Mouse (Mus musculus): ENCODE measurements around the gene Tbccd1. TPM values are rescaled to one million over a fixed set of nuclear protein-coding genes. Genes with fewer than 3 reads are reported as not detected.

Gene Tbccd1
- polyA plus RNA-seq, 1 experiment from 2014 or later = 33.6 TPM

DNA sequence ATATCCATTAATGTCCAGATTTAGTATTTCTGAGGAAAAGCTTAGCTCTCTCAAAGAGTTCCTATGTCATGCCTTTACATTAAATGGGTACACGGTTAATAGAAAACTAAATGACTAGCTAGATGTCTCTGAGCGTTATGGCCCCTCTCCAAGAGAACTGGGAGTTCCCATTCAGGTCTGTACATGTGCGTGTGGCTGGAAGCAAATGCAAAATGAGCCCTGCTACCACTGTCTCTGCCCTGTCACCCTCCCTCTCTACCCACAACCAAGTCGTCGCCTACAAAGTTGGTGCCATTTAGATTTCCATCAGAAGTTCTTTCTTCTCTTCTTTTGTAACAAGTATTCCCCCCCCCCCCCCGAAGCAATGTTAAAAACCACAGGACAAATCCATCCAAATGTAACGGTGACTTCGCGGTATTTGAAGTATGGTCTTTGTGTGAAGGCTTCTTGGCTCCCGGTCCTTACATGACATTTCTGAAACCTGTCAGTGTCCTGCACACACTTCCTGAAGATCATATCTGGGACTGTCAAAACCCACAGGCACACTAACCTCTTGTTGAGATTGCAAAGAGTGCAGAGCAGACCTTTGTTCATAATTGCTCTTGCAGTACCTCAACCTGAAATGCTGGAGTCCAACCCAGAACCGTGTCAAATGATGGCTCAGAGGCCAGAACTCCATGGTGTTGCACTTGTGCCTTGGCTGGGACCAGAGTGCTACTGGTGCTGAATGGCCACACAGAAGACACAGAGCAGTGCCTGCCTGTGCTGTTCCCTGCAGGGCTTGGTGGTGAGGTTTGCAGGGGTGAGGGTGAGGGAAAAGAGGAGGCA is 33.4 kb upstream of the Tbccd1 start, which contains the start of gene Ahsg:
Gene Ahsg (plus strand): TSS at position 595 of the 828 bp plus-strand sequence.
- H3K4me1 ChIP-seq (ENCODE audit: insufficient read depth) = no peaks in the 10 kb centered on the region
- no peaks in the 10 kb centered on the region for H3K36me3 ChIP-seq (ENCODE audit: insufficient read depth)
- no peak for ATAC-seq (ENCODE audit: insufficient read depth)
- no peak within 1 kb of the TSS for H3K9ac ChIP-seq
- H3K27ac ChIP-seq (ENCODE audit: low read depth) = no peak within 1 kb of the TSS
- WGBS = 83% methylated on average over 11 of the region's 11 CpGs
- no peaks in the 10 kb centered on the region for H3K9me3 ChIP-seq (ENCODE audit: low read depth, low read length)
- no peak for DNase-seq
- TF ChIP-seq CTCF (IDR thresholded peaks at IDR 0.05; ENCODE audit: low read depth) = no peak
- H3K4me2 ChIP-seq = no peak within 1 kb of the TSS
- H3K27me3 ChIP-seq (ENCODE audit: insufficient read depth, low read length) = no peaks in the 10 kb centered on the region
- H3K4me3 ChIP-seq (ENCODE audit: low read depth, low read length) = no peak within 1 kb of the TSS

DNA sequence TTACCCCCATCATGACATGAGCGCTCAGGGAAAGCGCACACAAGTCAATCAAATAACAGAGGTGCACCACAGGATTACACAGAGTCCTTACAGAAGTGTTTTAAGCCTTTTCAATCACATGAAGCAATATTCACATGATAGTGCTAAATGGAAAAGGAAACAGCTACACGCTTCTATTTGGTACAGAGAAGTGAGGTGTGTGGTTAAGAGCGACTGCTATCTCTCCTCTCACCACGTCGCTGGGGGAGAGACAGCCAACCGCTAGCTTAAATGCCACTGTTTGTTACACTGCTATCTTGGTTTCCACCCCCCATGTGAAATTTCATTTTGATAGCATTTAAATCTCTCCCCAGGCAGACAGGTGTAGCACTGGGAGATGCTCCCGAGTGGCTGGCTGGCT is 32.2 kb upstream of the Tbccd1 start:
- no peaks in the 10 kb centered on the region for H3K9me3 ChIP-seq (ENCODE audit: low read depth, low read length)
- no peaks in the 10 kb centered on the region for H3K4me1 ChIP-seq (ENCODE audit: insufficient read depth)
- WGBS = 78% methylated on average over 8 of the region's 8 CpGs
- no peak for DNase-seq
- no peak overlapping the region for H3K9ac ChIP-seq
- no peak overlapping the region for H3K4me2 ChIP-seq
- no peak overlapping the region for H3K27ac ChIP-seq (ENCODE audit: low read depth)
- no peaks in the 10 kb centered on the region for H3K27me3 ChIP-seq (ENCODE audit: insufficient read depth, low read length)
- no peak for TF ChIP-seq CTCF (IDR thresholded peaks at IDR 0.05; ENCODE audit: low read depth)
- no peak overlapping the region for H3K4me3 ChIP-seq (ENCODE audit: low read depth, low read length)
- no peak for ATAC-seq (ENCODE audit: insufficient read depth)
- no peaks in the 10 kb centered on the region for H3K36me3 ChIP-seq (ENCODE audit: insufficient read depth)

DNA sequence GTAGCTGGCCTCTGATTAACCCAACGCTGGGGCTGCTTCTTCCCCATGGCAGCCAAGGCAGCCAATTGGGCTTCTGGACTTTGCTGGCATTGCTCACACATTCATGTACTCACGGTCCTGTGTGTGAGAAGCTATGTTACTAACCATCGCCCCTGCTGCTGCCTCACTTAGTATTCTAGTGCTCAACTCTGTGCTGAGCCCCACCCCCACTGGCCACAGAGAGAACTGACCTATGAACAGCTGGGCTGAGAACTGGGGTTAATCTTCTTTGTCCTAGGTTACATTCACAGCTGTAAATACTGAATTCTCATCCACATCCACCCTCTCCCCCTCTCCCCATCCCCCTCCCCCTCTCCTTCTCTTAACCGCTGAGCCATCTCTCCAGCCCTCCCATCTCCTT is 31.4 kb upstream of the Tbccd1 start:
- DNase-seq = no peak
- Histone ChIP-seq H3K4me3 (ENCODE audit: low read depth, low read length) (no peak overlapping the region), H3K27me3 (ENCODE audit: insufficient read depth, low read length) (no peaks in the 10 kb centered on the region), H3K4me2 (no peak overlapping the region), H3K27ac (ENCODE audit: low read depth) (no peak overlapping the region), H3K4me1 (ENCODE audit: insufficient read depth) (no peaks in the 10 kb centered on the region), H3K36me3 (ENCODE audit: insufficient read depth) (no peaks in the 10 kb centered on the region), H3K9me3 (ENCODE audit: low read depth, low read length) (no peaks in the 10 kb centered on the region), H3K9ac (no peak overlapping the region)
- WGBS = 64% methylated on average over 4 of the region's 4 CpGs
- TF ChIP-seq CTCF (IDR thresholded peaks at IDR 0.05; ENCODE audit: low read depth) = no peak
- ATAC-seq (ENCODE audit: insufficient read depth) = no peak

DNA sequence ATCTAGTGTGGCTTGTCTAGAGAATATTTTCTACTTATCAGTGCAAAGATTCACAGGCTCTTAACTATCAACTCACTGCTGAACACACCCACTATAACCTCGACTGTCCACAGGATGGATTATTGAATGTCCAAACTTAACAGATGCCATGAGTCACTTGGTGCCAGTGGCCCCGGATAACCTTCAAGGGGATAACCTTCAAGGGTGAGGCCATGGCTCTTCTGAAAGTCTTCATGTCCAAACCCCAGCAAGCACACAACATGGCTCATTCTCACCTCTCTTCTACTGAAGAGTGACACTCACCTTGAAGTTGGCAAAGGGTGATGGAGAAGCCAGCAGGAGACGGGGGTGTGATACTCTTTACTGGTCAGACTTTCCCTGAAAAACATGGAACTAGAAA is 29.3 kb upstream of the Tbccd1 start:
- Histone ChIP-seq H3K4me3 (ENCODE audit: low read depth, low read length) (no peak overlapping the region), H3K4me2 (no peak overlapping the region), H3K9me3 (ENCODE audit: low read depth, low read length) (no peaks in the 10 kb centered on the region), H3K9ac (no peak overlapping the region), H3K27me3 (ENCODE audit: insufficient read depth, low read length) (no peaks in the 10 kb centered on the region), H3K27ac (ENCODE audit: low read depth) (no peak overlapping the region), H3K4me1 (ENCODE audit: insufficient read depth) (no peaks in the 10 kb centered on the region), H3K36me3 (ENCODE audit: insufficient read depth) (no peaks in the 10 kb centered on the region)
- no peak for TF ChIP-seq CTCF (IDR thresholded peaks at IDR 0.05; ENCODE audit: low read depth)
- DNase-seq = no peak
- 67% methylated on average over 3 of the region's 3 CpGs for WGBS
- ATAC-seq (ENCODE audit: insufficient read depth) = no peak

DNA sequence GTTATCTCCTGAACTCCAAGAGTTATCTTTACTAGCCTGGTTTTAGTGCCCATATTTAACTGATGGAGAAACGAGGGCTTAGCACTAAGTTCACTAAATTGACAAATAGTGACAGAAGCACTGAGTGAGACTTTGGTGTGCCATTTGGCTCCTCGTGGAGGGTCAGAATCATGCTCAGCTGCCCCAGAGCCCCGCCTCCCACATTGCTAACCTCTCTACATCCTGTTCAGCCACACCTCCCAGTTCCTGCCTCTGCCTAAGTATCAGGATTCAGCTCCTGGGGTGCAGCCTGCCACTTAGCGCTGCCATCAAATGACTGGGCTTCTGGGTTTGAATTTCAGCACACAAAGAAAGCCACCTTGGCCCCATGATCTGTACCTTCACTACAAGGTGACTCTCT is 27.9 kb upstream of the Tbccd1 start:
- Histone ChIP-seq H3K4me2 (no peak overlapping the region), H3K36me3 (ENCODE audit: insufficient read depth) (no peaks in the 10 kb centered on the region), H3K27me3 (ENCODE audit: insufficient read depth, low read length) (no peaks in the 10 kb centered on the region), H3K4me3 (ENCODE audit: low read depth, low read length) (no peak overlapping the region), H3K27ac (ENCODE audit: low read depth) (no peak overlapping the region), H3K9me3 (ENCODE audit: low read depth, low read length) (no peaks in the 10 kb centered on the region), H3K4me1 (ENCODE audit: insufficient read depth) (no peaks in the 10 kb centered on the region), H3K9ac (no peak overlapping the region)
- no peak for DNase-seq
- WGBS = 27% methylated on average over 4 of the region's 4 CpGs
- ATAC-seq (ENCODE audit: insufficient read depth) = no peak
- no peak for TF ChIP-seq CTCF (IDR thresholded peaks at IDR 0.05; ENCODE audit: low read depth)

DNA sequence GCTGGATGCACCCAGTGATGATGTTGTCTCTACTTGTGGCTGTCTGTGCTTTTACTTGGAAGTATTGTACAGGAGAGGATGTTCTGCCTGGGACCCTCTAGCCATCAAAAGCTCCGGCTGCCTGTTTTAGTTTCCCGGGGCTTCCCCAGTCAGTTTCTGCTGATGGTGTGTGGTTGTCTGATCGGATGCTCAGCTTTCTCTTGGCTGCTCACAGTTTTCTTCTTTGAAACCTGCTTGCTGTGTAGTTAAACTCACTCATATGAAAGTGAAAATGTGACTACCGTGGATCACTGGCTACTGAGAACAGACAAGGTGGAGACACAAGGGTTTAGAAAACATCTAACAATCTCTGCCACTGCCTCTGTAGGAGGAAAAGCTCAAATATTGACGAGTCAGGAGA is 26.0 kb upstream of the Tbccd1 start:
- DNase-seq (no peak), ATAC-seq (ENCODE audit: insufficient read depth) (no peak)
- H3K4me1 ChIP-seq (ENCODE audit: insufficient read depth) = no peaks in the 10 kb centered on the region
- H3K4me3 ChIP-seq (ENCODE audit: low read depth, low read length) = no peak overlapping the region
- WGBS = 76% methylated on average over 5 of the region's 5 CpGs
- H3K9me3 ChIP-seq (ENCODE audit: low read depth, low read length) = no peaks in the 10 kb centered on the region
- TF ChIP-seq CTCF (IDR thresholded peaks at IDR 0.05; ENCODE audit: low read depth) = no peak
- no peak overlapping the region for H3K27ac ChIP-seq (ENCODE audit: low read depth)
- no peaks in the 10 kb centered on the region for H3K36me3 ChIP-seq (ENCODE audit: insufficient read depth)
- H3K27me3 ChIP-seq (ENCODE audit: insufficient read depth, low read length) = no peaks in the 10 kb centered on the region
- no peak overlapping the region for H3K9ac ChIP-seq
- no peak overlapping the region for H3K4me2 ChIP-seq

DNA sequence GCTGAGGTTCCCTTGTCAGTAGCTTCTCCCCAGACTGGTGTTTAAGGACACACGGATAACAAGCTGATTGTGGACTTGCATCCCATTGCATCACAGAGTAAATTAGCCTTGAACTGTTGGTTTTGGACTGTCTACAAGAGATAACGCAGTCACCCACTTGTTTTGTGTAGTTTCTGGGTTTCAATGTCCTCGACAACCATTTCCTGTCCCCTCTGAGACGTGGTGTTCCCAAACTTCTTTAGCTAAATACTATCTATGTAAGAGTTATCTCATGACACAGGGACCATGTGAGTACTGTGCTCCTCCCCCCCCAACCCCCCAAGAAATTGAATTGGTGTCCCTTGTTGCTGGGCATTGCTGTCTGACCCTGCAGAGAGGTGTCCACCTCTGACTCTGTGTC is 24.0 kb upstream of the Tbccd1 start:
- H3K27me3 ChIP-seq (ENCODE audit: insufficient read depth, low read length) = no peaks in the 10 kb centered on the region
- H3K4me2 ChIP-seq = no peak overlapping the region
- H3K9ac ChIP-seq = no peak overlapping the region
- no peaks in the 10 kb centered on the region for H3K4me1 ChIP-seq (ENCODE audit: insufficient read depth)
- H3K4me3 ChIP-seq (ENCODE audit: low read depth, low read length) = no peak overlapping the region
- no peaks in the 10 kb centered on the region for H3K9me3 ChIP-seq (ENCODE audit: low read depth, low read length)
- WGBS = 46% methylated on average over 4 of the region's 4 CpGs
- H3K36me3 ChIP-seq (ENCODE audit: insufficient read depth) = no peaks in the 10 kb centered on the region
- ATAC-seq (ENCODE audit: insufficient read depth) (no peak), DNase-seq (no peak)
- H3K27ac ChIP-seq (ENCODE audit: low read depth) = no peak overlapping the region
- no peak for TF ChIP-seq CTCF (IDR thresholded peaks at IDR 0.05; ENCODE audit: low read depth)

All from lung, embryonic 14.5 days (tissue).